Mouse (Mus musculus) MEL (cell line): ENCODE measurements around the gene Atp5b.
A peak's percentile ranks its signal among the peaks of the same experiment; 100 is the strongest.

Experiments used
- CHD1 ChIP-seq: IDR thresholded peaks from 2 replicates; pipeline ENCODE4 v1.6.1; 2012; ENCODE audit warnings: low read depth, mild to moderate bottlenecking, inconsistent platforms, low read length, improper control_type of control experiment
- CTCF ChIP-seq, 3 experiments: IDR thresholded peaks in 2 of 3; conservative IDR thresholded peaks in 1 of 3; 2 replicates each; pipeline ENCODE4 v1.5.1; 2011 to 2012; ENCODE audit warnings: low read length in 3 of 3, low read depth in 2 of 3, mild to moderate bottlenecking in 2 of 3, improper control_type of control experiment in 1 of 3, inconsistent platforms in 1 of 3, mixed read lengths in 1 of 3, moderate library complexity in 1 of 3; ENCODE audit not compliant: control insufficient read depth in 1 of 3, insufficient read depth in 1 of 3, poor library complexity in 1 of 3, severe bottlenecking in 1 of 3
- EP300 ChIP-seq, 2 experiments: IDR thresholded peaks; 2 replicates each; pipeline ENCODE4 v1.6.1; 2011; ENCODE audit warnings: improper control_type of control experiment in 2 of 2, low read length in 2 of 2, low read depth in 1 of 2, mild to moderate bottlenecking in 1 of 2
- JUND ChIP-seq: IDR thresholded peaks from 2 replicates; pipeline ENCODE4 v1.6.1; 2011; ENCODE audit warnings: low read depth, mild to moderate bottlenecking, improper control_type of control experiment, low read length
- MEF2A ChIP-seq: IDR thresholded peaks from 2 replicates; pipeline ENCODE4 v1.6.1; 2014; ENCODE audit warnings: low read depth, mild to moderate bottlenecking, inconsistent platforms, low read length, improper control_type of control experiment; ENCODE audit not compliant: poor library complexity, insufficient replicate concordance, severe bottlenecking; ENCODE audit errors: extremely low read depth
- POLR2A ChIP-seq, 2 experiments: IDR thresholded peaks; 2 replicates each; pipeline ENCODE4 v1.6.1; 2011 to 2012; ENCODE audit warnings: low read length in 2 of 2, mild to moderate bottlenecking in 2 of 2, control low read depth in 1 of 2, improper control_type of control experiment in 1 of 2, low read depth in 1 of 2, moderate library complexity in 1 of 2; ENCODE audit not compliant: control insufficient read depth in 1 of 2, insufficient read depth in 1 of 2, poor library complexity in 1 of 2
- TAL1 ChIP-seq: IDR thresholded peaks from 2 replicates; pipeline ENCODE4 v1.6.1; 2012; ENCODE audit warnings: mild to moderate bottlenecking, inconsistent platforms, low read length, moderate library complexity, mixed read lengths
- USF1 ChIP-seq: IDR thresholded peaks from 2 replicates; pipeline ENCODE4 v1.6.1; 2014; ENCODE audit warnings: low read depth, mild to moderate bottlenecking, inconsistent platforms, low read length, improper control_type of control experiment, moderate library complexity

GRCm38 (mm10) chr10:128093496-128094294 is 10.6 kb downstream of the Atp5b start:
- TF ChIP-seq EP300 (IDR thresholded peaks at IDR 0.05; ENCODE audit: low read depth in 1 of 2, low read length in 2 of 2) (peak; percentile 7 to 34; a peak in 2 of 4 replicates), USF1 (peak; percentile 44; the same call in 1 of the 2 replicates), CTCF (IDR thresholded peaks at IDR 0.05 in 2 of 3, conservative IDR thresholded peaks at IDR 0.05 in 1 of 3; ENCODE audit: control insufficient read depth in 1 of 3, insufficient read depth in 1 of 3, low read depth in 2 of 3, low read length in 3 of 3, poor library complexity in 1 of 3, severe bottlenecking in 1 of 3) (no peak), MEF2A (no peak), CHD1 (no peak; the same call in 1 of the 2 replicates), POLR2A (IDR thresholded peaks at IDR 0.05; ENCODE audit: control insufficient read depth in 1 of 2, insufficient read depth in 1 of 2, low read depth in 1 of 2, low read length in 2 of 2, poor library complexity in 1 of 2) (no peak), JUND (no peak), TAL1 (peak; percentile 85)
